Mouse (Mus musculus): ENCODE data around the gene Rai1. TPM values are rescaled to one million over a fixed set of nuclear protein-coding genes. Genes with fewer than 3 reads are reported as not detected.

Rai1 gene
- polyA plus RNA-seq, 1 experiment from 2014 or later: 37.8 TPM

- Histone ChIP-seq H3K27me3 (ENCODE audit: insufficient read depth, low read length) (no peaks in the 10 kb centered on the region), H3K9me3 (ENCODE audit: low read depth, low read length) (no peaks in the 10 kb centered on the region), H3K4me3 (ENCODE audit: low read depth, low read length) (peak overlapping the region; percentile 99), H3K9ac (peak overlapping the region; percentile 100), H3K4me1 (ENCODE audit: insufficient read depth) (peaks cover 35% of the 10 kb centered on the region), H3K4me2 (peak overlapping the region; percentile 91), H3K27ac (ENCODE audit: low read depth) (peak overlapping the region; percentile 99), H3K36me3 (ENCODE audit: insufficient read depth) (no peaks in the 10 kb centered on the region)
- WGBS: under 1% methylated on average over 84 of the region's 88 CpGs
- DNase-seq (peak; percentile 69), ATAC-seq (ENCODE audit: insufficient read depth) (peak; percentile 29)
- TF ChIP-seq CTCF (IDR thresholded peaks at IDR 0.05; ENCODE audit: low read depth): 0 out of 2 replicates have a peak, but pooled peaks have one; percentile 2
These were observed 1.1 kb downstream of the Rai1 start for GRCm38 (mm10) chr11:60105593-60106542.

- Histone ChIP-seq H3K36me3 (ENCODE audit: insufficient read depth) (no peaks in the 10 kb centered on the region), H3K4me3 (ENCODE audit: low read depth, low read length) (peak overlapping the region; percentile 99), H3K27ac (ENCODE audit: low read depth) (peak overlapping the region; percentile 99), H3K4me2 (peak overlapping the region; percentile 91), H3K9me3 (ENCODE audit: low read depth, low read length) (no peaks in the 10 kb centered on the region), H3K27me3 (ENCODE audit: insufficient read depth, low read length) (no peaks in the 10 kb centered on the region), H3K4me1 (ENCODE audit: insufficient read depth) (peaks cover 42% of the 10 kb centered on the region), H3K9ac (peak overlapping the region; percentile 100)
- DNase-seq (peak; percentile 75), ATAC-seq (ENCODE audit: insufficient read depth) (peak; percentile 44)
- WGBS: 0% methylated on average over 14 of the region's 14 CpGs
- no peak for TF ChIP-seq CTCF (IDR thresholded peaks at IDR 0.05; ENCODE audit: low read depth)
These were observed 1.8 kb downstream of the Rai1 start for GRCm38 (mm10) chr11:60106543-60107110.

- H3K9ac ChIP-seq: no peak overlapping the region; the same call in 1 of the 2 replicates
- no peak for TF ChIP-seq CTCF (IDR thresholded peaks at IDR 0.05; ENCODE audit: low read depth)
- DNase-seq (no peak), ATAC-seq (ENCODE audit: insufficient read depth) (no peak)
- H3K36me3 ChIP-seq (ENCODE audit: insufficient read depth): no peaks in the 10 kb centered on the region
- H3K4me1 ChIP-seq (ENCODE audit: insufficient read depth): peaks cover 50% of the 10 kb centered on the region
- peak overlapping the region; percentile 99 for H3K27ac ChIP-seq (ENCODE audit: low read depth)
- H3K27me3 ChIP-seq (ENCODE audit: insufficient read depth, low read length): no peaks in the 10 kb centered on the region
- no peaks in the 10 kb centered on the region for H3K9me3 ChIP-seq (ENCODE audit: low read depth, low read length)
- 62% methylated on average over 3 of the region's 3 CpGs for WGBS
- peak overlapping the region; percentile 99 for H3K4me3 ChIP-seq (ENCODE audit: low read depth, low read length)
- peak overlapping the region; percentile 91 for H3K4me2 ChIP-seq
These were observed 2.6 kb downstream of the Rai1 start for GRCm38 (mm10) chr11:60107449-60107848.

- H3K36me3 ChIP-seq (ENCODE audit: insufficient read depth): no peaks in the 10 kb centered on the region
- peak overlapping the region; percentile 17; the same call in 1 of the 2 replicates for H3K9ac ChIP-seq
- no peak for TF ChIP-seq CTCF (IDR thresholded peaks at IDR 0.05; ENCODE audit: low read depth)
- DNase-seq: peak; percentile 74
- H3K27me3 ChIP-seq (ENCODE audit: insufficient read depth, low read length): no peaks in the 10 kb centered on the region
- peaks cover 63% of the 10 kb centered on the region for H3K4me1 ChIP-seq (ENCODE audit: insufficient read depth)
- no peak overlapping the region for H3K4me3 ChIP-seq (ENCODE audit: low read depth, low read length)
- peak; percentile 36 for ATAC-seq (ENCODE audit: insufficient read depth)
- no peaks in the 10 kb centered on the region for H3K9me3 ChIP-seq (ENCODE audit: low read depth, low read length)
- H3K4me2 ChIP-seq: peak overlapping the region; percentile 91
- 25% methylated on average over 5 of the region's 5 CpGs for WGBS
- H3K27ac ChIP-seq (ENCODE audit: low read depth): peak overlapping the region; percentile 99
These were observed 3.9 kb downstream of the Rai1 start for GRCm38 (mm10) chr11:60108631-60109172.

- 53% methylated on average over 5 of the region's 5 CpGs for WGBS
- DNase-seq (no peak), ATAC-seq (ENCODE audit: insufficient read depth) (no peak)
- Histone ChIP-seq H3K27ac (ENCODE audit: low read depth) (peak overlapping the region; percentile 99), H3K4me1 (ENCODE audit: insufficient read depth) (peaks cover 74% of the 10 kb centered on the region), H3K4me3 (ENCODE audit: low read depth, low read length) (no peak overlapping the region), H3K27me3 (ENCODE audit: insufficient read depth, low read length) (no peaks in the 10 kb centered on the region), H3K36me3 (ENCODE audit: insufficient read depth) (no peaks in the 10 kb centered on the region), H3K9ac (no peak overlapping the region), H3K4me2 (peak overlapping the region; percentile 91), H3K9me3 (ENCODE audit: low read depth, low read length) (no peaks in the 10 kb centered on the region)
- no peak for TF ChIP-seq CTCF (IDR thresholded peaks at IDR 0.05; ENCODE audit: low read depth)
These were observed 5.6 kb downstream of the Rai1 start for GRCm38 (mm10) chr11:60110386-60110785.

- Histone ChIP-seq H3K4me3 (ENCODE audit: low read depth, low read length) (no peak overlapping the region), H3K36me3 (ENCODE audit: insufficient read depth) (no peaks in the 10 kb centered on the region), H3K4me1 (ENCODE audit: insufficient read depth) (peaks cover 80% of the 10 kb centered on the region), H3K9me3 (ENCODE audit: low read depth, low read length) (no peaks in the 10 kb centered on the region), H3K9ac (no peak overlapping the region), H3K27ac (ENCODE audit: low read depth) (0 out of 2 replicates have a peak overlapping the region, but pooled peaks have one; percentile 98), H3K27me3 (ENCODE audit: insufficient read depth, low read length) (no peaks in the 10 kb centered on the region), H3K4me2 (no peak overlapping the region)
- TF ChIP-seq CTCF (IDR thresholded peaks at IDR 0.05; ENCODE audit: low read depth): no peak
- ATAC-seq (ENCODE audit: insufficient read depth) (no peak), DNase-seq (no peak)
- WGBS: 78% methylated on average over 2 of the region's 2 CpGs
These were observed 6.8 kb downstream of the Rai1 start for GRCm38 (mm10) chr11:60111576-60111975.

GRCm38 (mm10) chr11:60113624-60114023 lies 8.8 kb downstream of the Rai1 start:
- ATAC-seq (ENCODE audit: insufficient read depth) (no peak), DNase-seq (peak; percentile 64)
- peak overlapping the region; percentile 60 for H3K9ac ChIP-seq

More at GRCm38 (mm10) chr11:60113624-60114023, 8.8 kb downstream of the Rai1 start:
- peaks cover 63% of the 10 kb centered on the region for H3K4me1 ChIP-seq (ENCODE audit: insufficient read depth)
- no peaks in the 10 kb centered on the region for H3K27me3 ChIP-seq (ENCODE audit: insufficient read depth, low read length)
- H3K4me2 ChIP-seq: peak overlapping the region; percentile 90
- TF ChIP-seq CTCF (IDR thresholded peaks at IDR 0.05; ENCODE audit: low read depth): no peak
- H3K9me3 ChIP-seq (ENCODE audit: low read depth, low read length): no peaks in the 10 kb centered on the region
- H3K27ac ChIP-seq (ENCODE audit: low read depth): peak overlapping the region; percentile 98
- WGBS: 6% methylated on average over 4 of the region's 4 CpGs
- no peaks in the 10 kb centered on the region for H3K36me3 ChIP-seq (ENCODE audit: insufficient read depth)
- H3K4me3 ChIP-seq (ENCODE audit: low read depth, low read length): peak overlapping the region; percentile 47

Measured in lung, embryonic 14.5 days (tissue).